Mouse (Mus musculus) limb, embryonic 10.5 days (tissue): ENCODE results near the gene Cps1. TPM values are rescaled to one million over a fixed set of nuclear protein-coding genes. Genes with fewer than 3 reads are reported as not detected.

Experiments used
- DNase-seq: peaks from one replicate; pipeline ENCODE4 v3.0.0-alpha.2; 2017; ENCODE audit warnings: low spot score
- H3K27ac ChIP-seq: fragments of 300-500 bp; sonication (generic); 2 replicates; pipeline ENCODE4 v1.5.1; 2016; ENCODE audit warnings: mild to moderate bottlenecking
- H3K27me3 ChIP-seq: fragments of 300-500 bp; sonication (generic); 2 replicates; pipeline ENCODE4 v1.6.1; 2016; ENCODE audit warnings: low read depth, mild to moderate bottlenecking; ENCODE audit not compliant: poor library complexity, severe bottlenecking
- H3K36me3 ChIP-seq: fragments of 300-500 bp; sonication (generic); 2 replicates; pipeline ENCODE4 v1.6.1; 2016; ENCODE audit warnings: mild to moderate bottlenecking, moderate library complexity
- H3K4me1 ChIP-seq: fragments of 300-500 bp; sonication (generic); 2 replicates; pipeline ENCODE4 v1.6.1; 2016
- H3K4me3 ChIP-seq: fragments of 300-500 bp; sonication (generic); 2 replicates; pipeline ENCODE4 v1.5.1; 2016; ENCODE audit warnings: mild to moderate bottlenecking, moderate library complexity
- H3K9me3 ChIP-seq: fragments of 300-500 bp; sonication (generic); replicated peaks from 2 replicates; pipeline ENCODE4 v1.6.1; 2016; ENCODE audit warnings: mild to moderate bottlenecking
- WGBS: fragments of 180-500 bp; shearing (Covaris S2); methylation state at CpG from one replicate; pipeline ENCODE4 v1.1.7; 2016; 5-methylcytosine and 5-hydroxymethylcytosine counted together
- polyA plus RNA-seq: library from polyadenylated mRNA; unstranded; fragments of >200 nt; fragmentation: Nextera tagmentation; extraction: Ambion mirVana; gene quantifications from 2 replicates; pipeline ENCODE4 v1.2.1, GENCODE M21; 2016

The Cps1 gene
- polyA plus RNA-seq = 0.03 and 0.05 TPM in 2 replicates

DNA sequence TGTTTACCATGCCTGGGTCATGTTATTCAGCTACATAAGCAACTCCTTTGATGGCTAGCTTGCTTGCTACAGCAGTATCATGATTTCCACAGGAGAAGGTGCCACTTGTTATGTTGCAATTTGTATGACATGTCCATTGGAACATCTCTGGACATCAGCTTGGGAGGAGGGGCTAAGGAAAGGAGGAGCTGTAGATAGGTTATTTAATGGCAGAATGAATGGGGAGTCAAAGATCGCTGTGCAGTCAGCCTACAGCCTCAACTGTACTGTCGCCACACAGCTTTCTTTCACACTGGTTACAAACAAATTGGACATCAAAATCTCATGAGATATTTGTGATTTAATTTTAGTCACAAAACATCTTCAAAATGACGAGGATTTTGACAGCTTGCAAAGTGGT, at the start of gene Cps1:
Gene Cps1, plus strand, starts transcription at position 230 of the 400 bp plus-strand sequence.
- Histone ChIP-seq H3K36me3 (no peaks in the 10 kb centered on the region), H3K9me3 (no peaks in the 10 kb centered on the region), H3K4me3 (no peak within 1 kb of the TSS), H3K27ac (no peak within 1 kb of the TSS), H3K27me3 (no peaks in the 10 kb centered on the region), H3K4me1 (no peaks in the 10 kb centered on the region)
- DNase-seq = no peak
- 88% methylated on average over 3 of the region's 3 CpGs for WGBS

DNA sequence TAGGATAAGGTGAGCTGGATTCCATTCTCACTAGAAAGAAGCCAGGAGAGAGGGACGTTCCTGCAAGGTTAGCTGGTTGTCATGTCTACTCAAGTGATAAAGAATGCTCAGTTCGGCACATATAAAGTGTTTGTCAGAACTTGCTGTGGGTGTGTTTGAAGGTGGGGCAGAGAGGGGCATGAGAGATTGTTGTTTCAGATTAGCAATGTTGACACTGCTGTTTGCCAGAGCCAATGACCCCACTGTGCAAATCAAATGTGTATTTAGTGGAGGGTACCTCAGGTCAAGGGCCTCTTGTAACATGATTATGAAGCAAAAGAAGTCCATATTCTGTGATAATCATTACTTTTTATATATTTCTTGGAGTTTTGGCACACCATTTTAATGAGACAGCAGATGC, 45.1 kb upstream of the Cps1 start:
- DNase-seq = no peak
- 78% methylated on average over 2 of the region's 2 CpGs for WGBS
- H3K27me3 ChIP-seq = no peaks in the 10 kb centered on the region

DNA sequence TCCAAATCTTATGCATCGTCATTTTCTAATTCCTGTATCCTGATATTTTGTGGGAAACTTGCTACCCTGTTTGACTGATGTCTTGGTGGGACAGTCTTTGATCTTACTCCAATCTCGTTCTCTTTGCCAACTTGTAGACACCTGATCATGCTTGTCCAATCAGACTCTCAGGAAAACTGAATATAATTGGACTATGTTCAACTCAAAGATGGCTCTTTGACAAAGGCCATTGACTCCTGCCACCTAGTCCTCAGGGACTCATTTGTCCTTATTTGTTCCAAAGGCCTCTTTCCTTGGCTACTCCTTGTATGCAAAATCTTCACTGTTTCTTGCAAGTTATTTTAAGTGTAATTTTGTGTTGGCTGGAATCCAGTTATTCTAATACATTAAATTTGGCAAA, 44.2 kb upstream of the Cps1 start:
- no peaks in the 10 kb centered on the region for H3K27me3 ChIP-seq
- H3K36me3 ChIP-seq = no peaks in the 10 kb centered on the region
- no peaks in the 10 kb centered on the region for H3K4me1 ChIP-seq
- H3K27ac ChIP-seq = no peak overlapping the region
- no peak for DNase-seq
- WGBS = 89% methylated on average over 2 of the region's 2 CpGs
- no peak overlapping the region for H3K4me3 ChIP-seq
- no peaks in the 10 kb centered on the region for H3K9me3 ChIP-seq

More for the DNA sequence above, 45.1 kb upstream of the Cps1 start:
- Histone ChIP-seq H3K4me1 (no peaks in the 10 kb centered on the region), H3K9me3 (no peaks in the 10 kb centered on the region), H3K4me3 (no peak overlapping the region), H3K36me3 (no peaks in the 10 kb centered on the region), H3K27ac (no peak overlapping the region)

DNA sequence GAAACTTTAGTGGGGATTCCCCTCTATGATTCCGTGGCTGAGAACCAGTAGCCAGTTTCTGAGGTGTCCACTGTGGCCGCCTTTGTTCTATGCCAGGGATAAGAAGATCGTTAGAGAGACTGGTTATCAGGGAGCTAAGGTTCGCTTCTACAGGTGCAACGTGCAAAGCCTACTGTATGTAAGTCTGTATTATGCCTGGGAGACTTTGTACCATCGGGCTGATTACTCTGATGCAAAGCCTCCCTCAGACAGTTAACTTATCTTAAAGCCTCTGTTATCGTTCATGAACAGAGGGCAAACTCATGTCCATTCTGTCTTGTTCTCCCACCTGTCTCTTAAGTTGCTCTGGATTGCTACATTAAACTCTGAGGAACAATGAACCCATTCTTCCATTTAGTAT, 43.7 kb upstream of the Cps1 start:
- Histone ChIP-seq H3K36me3 (no peaks in the 10 kb centered on the region), H3K27ac (no peak overlapping the region), H3K4me1 (no peaks in the 10 kb centered on the region), H3K4me3 (no peak overlapping the region), H3K9me3 (no peaks in the 10 kb centered on the region), H3K27me3 (no peaks in the 10 kb centered on the region)
- DNase-seq = no peak
- 91% methylated on average over 7 of the region's 7 CpGs for WGBS

DNA sequence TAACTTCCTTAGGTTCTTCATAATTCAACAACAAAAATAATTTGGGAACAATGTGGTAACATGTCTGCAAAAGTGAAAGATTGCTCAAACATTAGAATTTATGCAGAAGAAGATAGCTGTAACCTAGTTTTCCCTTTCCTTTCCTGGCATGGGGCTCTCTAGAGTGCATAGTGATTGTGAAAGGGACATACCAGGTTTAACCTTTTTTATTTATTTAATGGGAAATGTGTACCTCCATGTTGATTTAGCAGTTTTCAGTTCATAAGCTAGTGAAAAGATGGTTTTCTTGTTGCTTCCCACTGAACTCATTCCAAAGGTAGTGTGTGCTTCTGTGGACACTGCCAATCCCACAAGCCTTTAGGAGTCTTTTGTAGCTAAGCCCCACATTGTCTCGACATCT, 30.4 kb upstream of the Cps1 start:
- Histone ChIP-seq H3K36me3 (no peaks in the 10 kb centered on the region), H3K4me3 (no peak overlapping the region), H3K4me1 (0 out of 2 replicates have a peak, but pooled peaks cover 4% of the 10 kb centered on the region), H3K27ac (no peak overlapping the region), H3K27me3 (no peaks in the 10 kb centered on the region), H3K9me3 (no peaks in the 10 kb centered on the region)
- DNase-seq = no peak
- WGBS = 92% methylated on average over 1 of the region's 1 CpGs

DNA sequence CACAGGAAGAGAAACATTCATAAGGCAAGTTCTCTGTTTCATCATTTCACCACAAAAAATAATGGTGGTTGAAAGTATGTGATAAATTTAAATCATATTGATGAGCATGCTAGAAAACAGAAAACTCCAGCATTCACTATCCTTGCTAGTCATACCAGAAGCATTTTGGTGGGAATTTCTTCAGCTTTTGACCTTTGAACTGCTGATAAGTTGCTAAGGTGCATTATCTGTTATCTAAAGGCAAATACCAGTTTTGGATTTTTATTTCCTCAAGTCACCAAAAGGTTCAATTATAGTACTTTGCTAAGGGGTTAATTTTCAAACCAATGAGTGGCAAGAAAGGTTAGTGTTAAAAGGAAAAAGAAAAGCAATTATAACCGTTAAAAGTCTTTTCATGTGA, 23.6 kb upstream of the Cps1 start:
- no peak for DNase-seq
- H3K27ac ChIP-seq = no peak overlapping the region
- no peaks in the 10 kb centered on the region for H3K9me3 ChIP-seq
- WGBS = 98% methylated on average over 1 of the region's 1 CpGs
- no peaks in the 10 kb centered on the region for H3K36me3 ChIP-seq
- H3K4me3 ChIP-seq = no peak overlapping the region
- H3K4me1 ChIP-seq = peaks cover 13% of the 10 kb centered on the region
- H3K27me3 ChIP-seq = no peaks in the 10 kb centered on the region

DNA sequence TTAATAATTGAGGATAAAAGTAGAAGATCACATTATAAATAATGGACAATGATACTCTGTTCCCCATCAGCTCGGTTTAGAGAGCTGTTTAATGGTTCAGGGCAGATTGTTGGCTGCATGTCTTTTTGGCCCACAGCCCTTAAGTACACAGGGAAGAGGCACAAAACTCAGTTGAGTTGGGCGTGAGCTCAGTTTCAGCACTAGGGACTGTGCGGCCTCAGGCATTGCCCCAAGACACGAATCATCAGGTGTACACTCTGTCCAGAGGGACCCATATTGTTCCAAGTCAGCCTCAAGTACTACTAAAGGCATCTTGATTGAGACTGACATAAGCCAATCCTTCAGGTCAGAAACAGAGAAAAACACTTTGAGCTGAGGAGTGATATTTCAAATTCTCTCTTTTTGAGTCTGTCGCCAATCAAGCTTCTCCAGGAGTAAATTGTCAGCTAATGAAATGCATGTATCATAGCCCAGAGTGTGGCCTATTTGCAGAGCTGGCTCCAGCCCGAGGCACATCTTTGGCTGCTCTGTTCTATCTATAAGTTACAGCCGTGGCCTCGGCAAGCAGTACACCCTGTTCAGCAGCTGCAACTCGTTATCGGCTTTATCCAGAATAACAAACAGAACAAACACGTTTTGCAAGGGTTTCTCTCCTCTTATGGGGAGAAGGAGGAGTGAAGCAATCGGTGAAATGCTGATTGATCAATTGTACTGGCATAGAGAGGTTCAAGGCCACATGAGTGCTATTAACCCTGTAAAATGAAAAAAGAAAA, 19.2 kb upstream of the Cps1 start:
- no peaks in the 10 kb centered on the region for H3K36me3 ChIP-seq
- H3K27ac ChIP-seq = no peak overlapping the region
- H3K4me1 ChIP-seq = peaks cover 9% of the 10 kb centered on the region
- H3K4me3 ChIP-seq = no peak overlapping the region
- H3K9me3 ChIP-seq = no peaks in the 10 kb centered on the region
- H3K27me3 ChIP-seq = no peaks in the 10 kb centered on the region
- 47% methylated on average over 12 of the region's 12 CpGs for WGBS
- peak; percentile 47 for DNase-seq

DNA sequence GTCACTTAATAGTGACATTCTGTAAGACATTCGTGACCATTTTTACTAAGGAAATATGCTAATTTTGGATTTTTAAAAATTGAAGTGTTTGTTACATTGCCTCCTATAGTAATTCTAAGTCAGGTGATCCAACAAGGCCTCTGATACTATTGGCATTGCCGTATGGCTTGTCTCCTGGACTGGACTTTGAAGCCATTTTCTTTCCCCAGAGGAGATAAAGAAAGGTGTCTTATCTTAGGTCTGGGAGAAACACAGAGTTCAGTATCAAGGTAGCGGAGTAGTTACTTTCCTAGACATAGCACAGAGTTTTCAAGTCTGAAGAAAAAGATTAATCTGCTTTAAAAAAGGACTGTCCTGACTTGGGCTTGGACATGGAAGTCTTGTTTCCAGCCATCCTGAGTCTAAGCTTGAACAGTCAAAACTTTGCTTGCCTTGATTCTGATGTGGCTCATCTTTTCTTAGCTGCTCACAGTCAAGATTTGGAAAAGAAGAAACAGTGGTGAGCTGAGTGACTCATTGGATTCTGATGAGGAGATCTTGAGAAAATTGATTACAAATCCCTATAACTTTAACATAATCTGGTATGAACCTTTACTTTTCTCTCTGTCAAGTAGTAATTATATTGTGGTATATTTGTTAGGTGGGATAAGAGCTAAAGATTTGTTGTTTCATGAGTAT, 11.1 kb upstream of the Cps1 start:
- Histone ChIP-seq H3K27me3 (no peaks in the 10 kb centered on the region), H3K4me3 (no peak overlapping the region), H3K4me1 (no peaks in the 10 kb centered on the region), H3K36me3 (no peaks in the 10 kb centered on the region), H3K27ac (no peak overlapping the region), H3K9me3 (no peaks in the 10 kb centered on the region)
- 94% methylated on average over 3 of the region's 3 CpGs for WGBS
- no peak for DNase-seq

DNA sequence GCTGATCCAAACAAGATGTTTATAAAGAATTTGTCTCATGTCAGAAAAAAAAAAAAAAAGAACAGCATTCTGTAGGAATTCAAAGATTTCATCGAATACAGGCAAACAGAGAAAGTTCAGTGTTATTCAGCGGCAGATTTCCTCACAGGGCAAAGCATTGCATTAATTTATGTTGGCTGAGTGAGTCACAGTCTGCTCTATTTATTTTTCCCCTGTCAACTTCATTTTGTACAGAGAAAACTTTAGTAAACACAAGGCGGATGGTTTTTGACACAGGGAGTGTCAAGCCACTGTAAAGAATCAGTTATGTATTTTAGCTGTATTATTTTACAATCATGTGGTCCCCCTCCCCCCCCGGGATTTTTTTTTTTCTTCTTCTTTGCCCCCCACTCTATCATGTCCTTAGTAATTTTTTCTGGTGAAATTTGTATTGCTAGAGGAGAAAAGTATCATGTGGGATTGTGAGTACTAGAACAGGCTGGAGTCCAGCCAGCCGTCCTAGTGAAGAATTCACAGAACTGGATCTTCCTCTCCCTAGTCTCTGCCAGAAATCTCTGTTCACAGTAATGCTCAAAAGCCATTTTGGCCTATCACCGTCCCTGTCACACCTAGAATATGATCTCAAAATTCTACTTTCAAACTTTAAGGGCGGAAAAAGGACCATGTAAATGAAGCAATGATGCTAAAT, 9.3 kb upstream of the Cps1 start:
- H3K27me3 ChIP-seq = no peaks in the 10 kb centered on the region
- DNase-seq = no peak
- 87% methylated on average over 7 of the region's 7 CpGs for WGBS
- no peak overlapping the region for H3K27ac ChIP-seq
- H3K36me3 ChIP-seq = no peaks in the 10 kb centered on the region
- H3K4me3 ChIP-seq = no peak overlapping the region
- H3K9me3 ChIP-seq = no peaks in the 10 kb centered on the region
- no peaks in the 10 kb centered on the region for H3K4me1 ChIP-seq

DNA sequence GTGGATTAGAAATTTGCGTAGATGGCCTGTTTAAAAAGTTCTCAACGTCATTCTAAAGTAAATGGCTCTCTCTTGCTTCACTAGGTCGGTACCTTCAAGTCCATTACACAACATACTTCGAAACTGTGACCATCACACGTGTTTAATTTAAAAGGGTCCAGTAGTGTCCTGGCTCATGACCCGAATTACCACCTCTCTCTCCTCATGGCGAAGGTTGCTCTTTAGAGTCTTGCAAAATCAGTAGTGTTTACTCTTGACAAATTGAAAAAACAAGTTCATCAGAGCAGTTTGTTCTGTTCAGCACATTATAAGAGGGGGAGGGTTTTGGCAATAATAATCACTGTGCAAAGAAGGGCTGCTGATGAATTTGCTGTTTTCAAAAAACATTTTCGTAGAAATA, 6.3 kb upstream of the Cps1 start:
- Histone ChIP-seq H3K4me1 (no peaks in the 10 kb centered on the region), H3K9me3 (no peaks in the 10 kb centered on the region), H3K36me3 (no peaks in the 10 kb centered on the region), H3K4me3 (no peak overlapping the region), H3K27me3 (no peaks in the 10 kb centered on the region), H3K27ac (no peak overlapping the region)
- 87% methylated on average over 8 of the region's 8 CpGs for WGBS
- no peak for DNase-seq

DNA sequence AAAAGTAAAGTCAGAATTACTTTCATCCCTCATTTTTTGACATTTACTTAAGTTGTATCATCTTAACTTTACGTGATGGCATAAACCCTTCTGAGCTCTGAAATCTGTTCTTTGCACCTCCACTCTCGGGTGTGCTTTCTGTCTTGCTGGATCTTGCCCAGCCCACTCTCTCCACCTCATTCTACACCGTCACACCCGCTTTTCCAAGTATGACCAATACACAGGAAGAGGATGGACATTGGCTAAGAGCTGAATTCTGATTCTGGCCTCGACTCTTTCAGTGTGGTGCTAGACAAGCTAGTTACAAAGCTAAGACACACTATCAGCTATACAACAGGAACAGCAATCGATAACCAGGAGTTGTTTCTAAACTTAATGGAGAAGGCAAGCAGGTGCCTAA, 5.0 kb upstream of the Cps1 start:
- DNase-seq = no peak
- Histone ChIP-seq H3K27me3 (no peaks in the 10 kb centered on the region), H3K9me3 (no peaks in the 10 kb centered on the region), H3K27ac (no peak overlapping the region), H3K36me3 (no peaks in the 10 kb centered on the region), H3K4me3 (no peak overlapping the region), H3K4me1 (no peaks in the 10 kb centered on the region)
- 90% methylated on average over 6 of the region's 6 CpGs for WGBS

DNA sequence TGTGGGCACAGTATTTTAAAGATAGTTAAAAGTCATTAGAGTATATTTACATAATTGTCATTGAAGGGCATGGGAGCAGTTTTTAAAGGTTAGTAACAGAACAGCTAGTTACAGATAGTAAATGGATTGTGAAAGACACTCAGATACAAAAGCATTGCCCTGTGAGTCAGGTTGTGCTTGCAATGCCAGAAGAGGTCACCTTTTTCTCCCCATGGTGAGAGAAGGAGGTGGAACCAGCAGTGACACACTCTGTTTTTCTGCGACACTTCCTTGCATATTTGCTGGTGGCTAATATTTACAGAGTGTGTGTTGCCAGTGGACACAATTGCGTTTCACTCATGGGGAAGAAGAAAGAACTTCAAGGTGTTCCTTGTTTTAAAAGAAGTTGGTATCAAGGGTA, 2.6 kb downstream of the Cps1 start:
- Histone ChIP-seq H3K9me3 (no peaks in the 10 kb centered on the region), H3K4me1 (no peaks in the 10 kb centered on the region), H3K4me3 (no peak overlapping the region), H3K27me3 (no peaks in the 10 kb centered on the region), H3K27ac (no peak overlapping the region), H3K36me3 (no peaks in the 10 kb centered on the region)
- WGBS = 86% methylated on average over 2 of the region's 2 CpGs
- DNase-seq = no peak

DNA sequence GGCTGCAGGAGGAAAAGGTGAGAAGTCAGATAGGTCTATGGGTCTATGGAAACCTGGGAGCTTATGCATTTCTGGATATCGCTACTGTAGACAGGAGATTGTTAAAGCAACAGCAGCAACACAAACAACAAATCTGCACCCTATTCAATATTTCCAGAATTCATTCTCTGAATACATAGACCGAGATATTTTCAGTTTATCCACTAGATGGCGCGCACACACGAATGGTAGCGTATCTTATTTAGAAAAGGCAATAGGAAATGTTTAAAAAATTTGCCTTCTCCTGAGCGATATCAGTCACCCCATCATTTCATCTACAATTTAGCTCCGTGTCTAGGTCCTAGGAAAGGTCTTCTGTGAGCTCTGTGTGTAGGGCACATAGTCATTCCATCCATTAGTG, 21.1 kb downstream of the Cps1 start:
- no peaks in the 10 kb centered on the region for H3K9me3 ChIP-seq
- H3K4me3 ChIP-seq = no peak overlapping the region
- H3K36me3 ChIP-seq = no peaks in the 10 kb centered on the region
- WGBS = 10% methylated on average over 8 of the region's 8 CpGs
- no peak overlapping the region for H3K27ac ChIP-seq
- peaks cover 6% of the 10 kb centered on the region for H3K4me1 ChIP-seq
- DNase-seq = no peak
- peaks cover 16% of the 10 kb centered on the region; the same call in 1 of the 2 replicates for H3K27me3 ChIP-seq
